Mouse (Mus musculus) MEL (cell line): ENCODE results near the gene Acsl5. TPM values are rescaled to one million over a fixed set of nuclear protein-coding genes. Genes with fewer than 3 reads are reported as not detected.

Experiments
- DNase-seq: peaks from one replicate; pipeline ENCODE4 v3.0.0; 2011; ENCODE audit warnings: low read depth, low spot score
- H3K27ac ChIP-seq: 2 replicates; pipeline ENCODE4 v1.5.1; 2012; ENCODE audit warnings: low read depth, mild to moderate bottlenecking, control low read depth, low read length, moderate library complexity; ENCODE audit not compliant: control insufficient read depth
- H3K27me3 ChIP-seq, 2 experiments: fragments of 150-350 bp in 1 of 2; sonication (generic) in 1 of 2; 2 replicates each; pipeline ENCODE4 v1.6.1; 2012; ENCODE audit warnings: low read length in 2 of 2, mild to moderate bottlenecking in 2 of 2, improper control_type of control experiment in 1 of 2, moderate library complexity in 1 of 2; ENCODE audit not compliant: insufficient read depth in 2 of 2, control insufficient read depth in 1 of 2
- H3K36me3 ChIP-seq, 2 experiments: 2 replicates each; pipeline ENCODE4 v1.6.1; 2012 to 2014; ENCODE audit warnings: low read length in 2 of 2, improper control_type of control experiment in 1 of 2, inconsistent platforms in 1 of 2, mild to moderate bottlenecking in 1 of 2; ENCODE audit not compliant: insufficient read depth in 2 of 2, control insufficient read depth in 1 of 2
- H3K4me1 ChIP-seq, 2 experiments: fragments of 150-350 bp in 1 of 2; sonication (generic) in 1 of 2; 2 replicates each; pipeline ENCODE4 v1.6.1; 2012; ENCODE audit warnings: low read length in 2 of 2, improper control_type of control experiment in 1 of 2, mild to moderate bottlenecking in 1 of 2; ENCODE audit not compliant: insufficient read depth in 2 of 2, control insufficient read depth in 1 of 2
- H3K4me3 ChIP-seq, 2 experiments: fragments of 150-350 bp in 1 of 2; sonication (generic) in 1 of 2; 2 replicates each; pipeline ENCODE4 v1.5.1; 2012; ENCODE audit warnings: low read depth in 2 of 2, low read length in 2 of 2, mild to moderate bottlenecking in 2 of 2, moderate library complexity in 2 of 2, control low read depth in 1 of 2, improper control_type of control experiment in 1 of 2; ENCODE audit not compliant: control insufficient read depth in 1 of 2, insufficient read depth in 1 of 2
- H3K79me2 ChIP-seq: 2 replicates; pipeline ENCODE4 v1.6.1; 2012; ENCODE audit warnings: mild to moderate bottlenecking, low read length, moderate library complexity; ENCODE audit not compliant: control insufficient read depth, poor library complexity, insufficient read depth
- H3K9ac ChIP-seq: 2 replicates; pipeline ENCODE4 v1.6.1; 2012; ENCODE audit warnings: low read depth, mild to moderate bottlenecking, control low read depth, low read length, moderate library complexity; ENCODE audit not compliant: control insufficient read depth, poor library complexity, severe bottlenecking
- H3K9me3 ChIP-seq: fragments of 150-350 bp; sonication (generic); replicated peaks from 2 replicates; pipeline ENCODE4 v1.6.1; 2012; ENCODE audit warnings: mild to moderate bottlenecking, low read length, improper control_type of control experiment, moderate library complexity; ENCODE audit not compliant: insufficient read depth
- E2F4 ChIP-seq: IDR thresholded peaks from 2 replicates; pipeline ENCODE4 v1.6.1; 2011; ENCODE audit warnings: low read depth, low read length, improper control_type of control experiment, borderline replicate concordance
- GABPA ChIP-seq: IDR thresholded peaks from 2 replicates; pipeline ENCODE4 v1.6.1; 2012; ENCODE audit warnings: low read depth, mild to moderate bottlenecking, inconsistent platforms, low read length, improper control_type of control experiment, moderate library complexity
- GATA1 ChIP-seq: IDR thresholded peaks from 2 replicates; pipeline ENCODE4 v1.6.1; 2011; ENCODE audit warnings: low read depth, low read length, improper control_type of control experiment
- HCFC1 ChIP-seq: IDR thresholded peaks from 2 replicates; pipeline ENCODE4 v1.6.1; 2012; ENCODE audit warnings: low read depth, mild to moderate bottlenecking, inconsistent platforms, low read length, improper control_type of control experiment, moderate library complexity
- MEF2A ChIP-seq: IDR thresholded peaks from 2 replicates; pipeline ENCODE4 v1.6.1; 2014; ENCODE audit warnings: low read depth, mild to moderate bottlenecking, inconsistent platforms, low read length, improper control_type of control experiment; ENCODE audit not compliant: poor library complexity, insufficient replicate concordance, severe bottlenecking; ENCODE audit errors: extremely low read depth
- MXI1 ChIP-seq: IDR thresholded peaks from 2 replicates; pipeline ENCODE4 v1.6.1; 2011; ENCODE audit warnings: mild to moderate bottlenecking, low read depth, low read length, improper control_type of control experiment
- POLR2A ChIP-seq, 2 experiments: IDR thresholded peaks; 2 replicates each; pipeline ENCODE4 v1.6.1; 2011 to 2012; ENCODE audit warnings: low read length in 2 of 2, mild to moderate bottlenecking in 2 of 2, control low read depth in 1 of 2, improper control_type of control experiment in 1 of 2, low read depth in 1 of 2, moderate library complexity in 1 of 2; ENCODE audit not compliant: control insufficient read depth in 1 of 2, insufficient read depth in 1 of 2, poor library complexity in 1 of 2
- POLR2AphosphoS2 ChIP-seq: IDR thresholded peaks from 2 replicates; pipeline ENCODE4 v1.6.1; 2011; ENCODE audit warnings: low read length, improper control_type of control experiment
- RAD21 ChIP-seq: IDR thresholded peaks from 2 replicates; pipeline ENCODE4 v1.6.1; 2011; ENCODE audit warnings: mild to moderate bottlenecking, low read depth, low read length, improper control_type of control experiment
- SMC3 ChIP-seq: IDR thresholded peaks from 2 replicates; pipeline ENCODE4 v1.6.1; 2011; ENCODE audit warnings: low read depth, low read length, improper control_type of control experiment
- TAL1 ChIP-seq: IDR thresholded peaks from 2 replicates; pipeline ENCODE4 v1.6.1; 2012; ENCODE audit warnings: mild to moderate bottlenecking, inconsistent platforms, low read length, moderate library complexity, mixed read lengths
- TBP ChIP-seq: IDR thresholded peaks from 2 replicates; pipeline ENCODE4 v1.8.0; 2011; ENCODE audit warnings: low read depth, low read length, improper control_type of control experiment
- TCF12 ChIP-seq: IDR thresholded peaks from 2 replicates; pipeline ENCODE4 v1.6.1; 2014; ENCODE audit warnings: low read depth, mild to moderate bottlenecking, inconsistent platforms, low read length, improper control_type of control experiment, moderate library complexity
- UBTF ChIP-seq: IDR thresholded peaks from 2 replicates; pipeline ENCODE4 v1.6.1; 2012; ENCODE audit warnings: low read depth, mild to moderate bottlenecking, inconsistent platforms, low read length, improper control_type of control experiment, moderate library complexity, borderline replicate concordance; ENCODE audit not compliant: insufficient read depth
- USF1 ChIP-seq: IDR thresholded peaks from 2 replicates; pipeline ENCODE4 v1.6.1; 2014; ENCODE audit warnings: low read depth, mild to moderate bottlenecking, inconsistent platforms, low read length, improper control_type of control experiment, moderate library complexity
- polyA plus RNA-seq, 2 experiments: library from polyadenylated mRNA; stranded (reverse) in 1 of 2; unstranded in 1 of 2; fragments of >175 nt in 1 of 2; fragments of >200 nt in 1 of 2; gene quantifications; 2 replicates each; pipeline versions ENCODE4 v1.2.1 to v1.2.4; 2012; ENCODE audit warnings: low replicate concordance in 2 of 2, low read depth in 1 of 2; ENCODE audit not compliant: insufficient read length in 2 of 2, insufficient read depth in 1 of 2, missing spikeins in 1 of 2
- total RNA-seq: library from RNA; depleted of rRNA; stranded (reverse); fragments of 300-350 nt; gene quantifications from 2 replicates; pipeline ENCODE4 v1.2.3, GENCODE M21; 2012

The Acsl5 gene
- total and polyA plus RNA-seq, 3 experiments = 223 to 318 TPM; not detected in 1

- peaks cover 13% of the 10 kb centered on the region for H3K79me2 ChIP-seq
- TF ChIP-seq USF1 = peak; percentile 53; the same call in 1 of the 2 replicates
- TF ChIP-seq TBP = no peak
- TF ChIP-seq, all 39 proteins: peak for 1
- H3K9ac ChIP-seq = no peak overlapping the region
- H3K36me3 ChIP-seq = peaks cover 0 to 16% of the 10 kb centered on the region in 2 experiments; a peak in 2 of 4 replicates
- DNase-seq = no peak
- H3K27ac ChIP-seq = no peak overlapping the region
- H3K27me3 ChIP-seq = no peaks in the 10 kb centered on the region
- peaks cover 0 to 20% of the 10 kb centered on the region in 2 experiments; a peak in 2 of 4 replicates for H3K4me1 ChIP-seq
- no peaks in the 10 kb centered on the region for H3K9me3 ChIP-seq
- no peak overlapping the region for H3K4me3 ChIP-seq
Observed at GRCm38 (mm10) chr19:55213617-55214340, 38.0 kb upstream of the Acsl5 start.

- Histone ChIP-seq H3K79me2 (no peaks in the 10 kb centered on the region; the same call in 1 of the 2 replicates), H3K4me3 (no peak overlapping the region), H3K36me3 (peaks cover 0 to 7% of the 10 kb centered on the region in 2 experiments; a peak in 2 of 4 replicates), H3K9ac (no peak overlapping the region), H3K27ac (no peak overlapping the region), H3K9me3 (no peaks in the 10 kb centered on the region), H3K4me1 (peaks cover 3 to 15% of the 10 kb centered on the region in 2 experiments; a peak in 3 of 4 replicates), H3K27me3 (no peaks in the 10 kb centered on the region)
- DNase-seq = no peak
- TF ChIP-seq SMC3 (no peak), MXI1 (no peak), UBTF (no peak), TBP (no peak)
Observed at GRCm38 (mm10) chr19:55216876-55217275, 34.9 kb upstream of the Acsl5 start.

GRCm38 (mm10) chr19:55217365-55217764 lies 34.4 kb upstream of the Acsl5 start:
- no peaks in the 10 kb centered on the region for H3K9me3 ChIP-seq
- no peak overlapping the region for H3K9ac ChIP-seq
- H3K79me2 ChIP-seq = no peaks in the 10 kb centered on the region; the same call in 1 of the 2 replicates
- no peak overlapping the region for H3K27ac ChIP-seq
- H3K4me3 ChIP-seq = no peak overlapping the region
- no peaks in the 10 kb centered on the region for H3K27me3 ChIP-seq
- peaks cover 0 to 7% of the 10 kb centered on the region in 2 experiments; a peak in 2 of 4 replicates for H3K36me3 ChIP-seq
- no peak for DNase-seq
- peaks cover 3 to 15% of the 10 kb centered on the region in 2 experiments; a peak in 3 of 4 replicates for H3K4me1 ChIP-seq
- TF ChIP-seq GABPA = no peak
- no peak for TF ChIP-seq POLR2AphosphoS2
- no peak for TF ChIP-seq HCFC1
- no peak for TF ChIP-seq RAD21
- TF ChIP-seq GATA1 = no peak
- no peak for TF ChIP-seq TBP
- no peak for TF ChIP-seq MEF2A
- TF ChIP-seq TCF12 = no peak
- TF ChIP-seq POLR2A (IDR thresholded peaks at IDR 0.05; ENCODE audit: control insufficient read depth in 1 of 2, insufficient read depth in 1 of 2, low read depth in 1 of 2, low read length in 2 of 2, poor library complexity in 1 of 2) = no peak
- TF ChIP-seq E2F4 = no peak
- no peak for TF ChIP-seq TAL1
